Mouse (Mus musculus) liver, embryonic 16.5 days (tissue): ENCODE data around the gene Pdgfb. TPM values are rescaled to one million over a fixed set of nuclear protein-coding genes. Genes with fewer than 3 reads are reported as not detected.
A peak's percentile ranks its signal among the peaks of the same experiment; 100 is the strongest.

Experiments
- ATAC-seq: fragments of 200-750 bp; cut with Nextera tagmentation; 2 replicates; pipeline ENCODE4 v1.8.0; 2017; ENCODE audit warnings: low read depth, mild to moderate bottlenecking, moderate number of reproducible peaks, moderate library complexity
- H3K27ac ChIP-seq: fragments of 300-500 bp; sonication (generic); 2 replicates; pipeline ENCODE4 v1.5.1; 2014; ENCODE audit warnings: mild to moderate bottlenecking, low read length
- H3K27me3 ChIP-seq: fragments of 300-500 bp; sonication (generic); 2 replicates; pipeline ENCODE4 v1.6.1; 2014; ENCODE audit warnings: low read depth, low read length, mixed read lengths; ENCODE audit not compliant: control insufficient read depth, insufficient read depth
- H3K36me3 ChIP-seq: fragments of 300-500 bp; sonication (generic); 2 replicates; pipeline ENCODE4 v1.6.1; 2014; ENCODE audit warnings: mild to moderate bottlenecking; ENCODE audit not compliant: control insufficient read depth, insufficient read depth
- H3K4me1 ChIP-seq: fragments of 300-500 bp; sonication (generic); 2 replicates; pipeline ENCODE4 v1.6.1; 2014; ENCODE audit warnings: low read depth, low read length, mixed read lengths; ENCODE audit not compliant: control insufficient read depth
- H3K4me2 ChIP-seq: fragments of 300-500 bp; sonication (generic); 2 replicates; pipeline ENCODE4 v1.6.1; 2014; ENCODE audit warnings: low read depth, low read length, mixed read lengths
- H3K4me3 ChIP-seq: fragments of 300-500 bp; sonication (generic); 2 replicates; pipeline ENCODE4 v1.5.1; 2014; ENCODE audit warnings: low read depth, mild to moderate bottlenecking, low read length
- H3K9ac ChIP-seq: fragments of 300-500 bp; sonication (generic); 2 replicates; pipeline ENCODE4 v1.6.1; 2014; ENCODE audit warnings: low read depth, low read length
- H3K9me3 ChIP-seq: fragments of 300-500 bp; sonication (generic); replicated peaks from 2 replicates; pipeline ENCODE4 v1.6.1; 2016; ENCODE audit warnings: low read length; ENCODE audit not compliant: control insufficient read depth
- WGBS: fragments of 180-500 bp; shearing (Covaris S2); extraction: QIAGEN DNeasy Blood & Tissue Kit; methylation state at CpG from one replicate; pipeline ENCODE4 v1.1.7; 2014; ENCODE audit not compliant: insufficient replicate concordance; 5-methylcytosine and 5-hydroxymethylcytosine counted together
- microRNA-seq: library from miRNA; unstranded; fragments of <30 nt; microRNA quantifications from one replicate; pipeline ENCODE4, GENCODE M21; 2016
- polyA plus RNA-seq: library from polyadenylated mRNA; unstranded; fragments of >200 nt; fragmentation: Nextera tagmentation; extraction: Ambion mirVana; gene quantifications from 2 replicates; pipeline ENCODE4 v1.2.1, GENCODE M21; 2015

Gene Pdgfb
- polyA plus RNA-seq, 1 experiment from 2014 or later: 0.40 TPM

DNA sequence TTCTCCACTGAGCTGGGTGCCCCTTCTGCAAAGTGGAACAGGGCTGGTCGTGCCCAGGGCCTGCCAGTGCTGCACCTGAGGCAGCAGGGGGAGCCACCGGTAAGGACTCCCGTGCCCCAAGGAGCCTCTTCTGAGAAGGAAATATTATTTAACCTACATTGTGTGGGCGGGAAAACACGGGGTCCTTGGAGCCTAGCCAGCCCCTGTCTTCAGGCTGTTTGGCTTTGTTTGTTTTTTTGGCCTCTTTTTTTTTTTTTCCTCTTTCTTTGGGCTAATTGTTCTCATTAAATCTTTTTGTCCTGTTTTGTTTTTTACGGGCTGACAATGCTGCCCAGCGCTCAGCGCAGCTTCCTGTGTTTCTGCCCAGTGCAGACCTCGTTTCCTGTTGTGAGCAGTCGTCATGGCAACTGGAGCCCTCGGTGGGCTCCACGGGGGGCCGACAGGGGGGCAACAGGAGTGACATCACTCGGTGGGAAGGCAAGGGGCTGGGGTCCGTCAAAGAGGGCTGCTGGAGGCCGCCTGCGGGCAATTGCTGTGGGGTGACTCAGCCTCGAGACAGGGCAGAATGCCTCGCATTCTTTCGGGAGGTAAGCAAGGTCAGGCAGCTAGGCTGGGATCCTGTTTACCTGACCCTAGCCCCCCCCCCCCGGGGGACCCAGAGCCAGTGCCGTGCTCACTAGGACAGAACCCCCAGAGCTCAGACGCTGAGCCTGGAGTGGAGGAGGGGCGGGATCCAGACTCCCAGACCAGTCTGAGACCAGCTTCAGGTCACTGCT lies 64.3 kb downstream of the Pdgfb start:
- Histone ChIP-seq H3K36me3 (no peaks in the 10 kb centered on the region), H3K9ac (no peak overlapping the region)
- 3% methylated on average over 24 of the region's 24 CpGs for WGBS

GRCm38 (mm10) chr15:79947681-79948080 lies 67.1 kb downstream of the Pdgfb start:
- H3K9me3 ChIP-seq: no peaks in the 10 kb centered on the region
- 62% methylated on average over 6 of the region's 6 CpGs for WGBS
- H3K4me3 ChIP-seq: no peak overlapping the region
- no peak overlapping the region for H3K4me2 ChIP-seq
- no peak for ATAC-seq
- H3K9ac ChIP-seq: no peak overlapping the region
- H3K36me3 ChIP-seq: no peaks in the 10 kb centered on the region
- peaks cover 2% of the 10 kb centered on the region; the same call in 1 of the 2 replicates for H3K4me1 ChIP-seq
- no peak overlapping the region for H3K27ac ChIP-seq
- peaks cover 4% of the 10 kb centered on the region; the same call in 1 of the 2 replicates for H3K27me3 ChIP-seq

More for the DNA sequence above, 64.3 kb downstream of the Pdgfb start:
- peaks cover 4% of the 10 kb centered on the region; the same call in 1 of the 2 replicates for H3K27me3 ChIP-seq
- no peak for ATAC-seq
- H3K27ac ChIP-seq: no peak overlapping the region
- peak overlapping the region; percentile 45 for H3K4me2 ChIP-seq
- peak overlapping the region; percentile 26; the same call in 1 of the 2 replicates for H3K4me3 ChIP-seq
- H3K9me3 ChIP-seq: no peaks in the 10 kb centered on the region
- H3K4me1 ChIP-seq: peaks cover 2% of the 10 kb centered on the region; the same call in 1 of the 2 replicates

GRCm38 (mm10) chr15:79946790-79947189 lies 68.0 kb downstream of the Pdgfb start:
- no peak overlapping the region for H3K4me2 ChIP-seq
- H3K27me3 ChIP-seq: peaks cover 4% of the 10 kb centered on the region; the same call in 1 of the 2 replicates
- H3K36me3 ChIP-seq: no peaks in the 10 kb centered on the region
- ATAC-seq: no peak
- peaks cover 2% of the 10 kb centered on the region; the same call in 1 of the 2 replicates for H3K4me1 ChIP-seq
- no peaks in the 10 kb centered on the region for H3K9me3 ChIP-seq
- H3K4me3 ChIP-seq: no peak overlapping the region
- H3K27ac ChIP-seq: no peak overlapping the region
- WGBS: 68% methylated on average over 9 of the region's 9 CpGs
- H3K9ac ChIP-seq: no peak overlapping the region

- H3K27me3 ChIP-seq: peaks cover 4% of the 10 kb centered on the region; the same call in 1 of the 2 replicates
- H3K9me3 ChIP-seq: no peaks in the 10 kb centered on the region
- H3K4me3 ChIP-seq: no peak overlapping the region
- no peaks in the 10 kb centered on the region for H3K36me3 ChIP-seq
- H3K27ac ChIP-seq: no peak overlapping the region
- WGBS: 5% methylated on average over 4 of the region's 4 CpGs
- H3K9ac ChIP-seq: no peak overlapping the region
- ATAC-seq: peak; percentile 70
- no peak overlapping the region for H3K4me2 ChIP-seq
- H3K4me1 ChIP-seq: peaks cover 2% of the 10 kb centered on the region; the same call in 1 of the 2 replicates
Observed at GRCm38 (mm10) chr15:79946022-79946421, 68.8 kb downstream of the Pdgfb start.

Small RNA genes within 50 kb of the gene (microRNA-seq; reads per million reads assigned to microRNA genes)
- gene Mir7213: not detected

Other genes starting within 250 kb of the Pdgfb start
- 7.2 and 8.3 TPM in 2 replicates for gene Dnal4, start 237.1 kb downstream of the Pdgfb start, polyA plus RNA-seq
- gene Nptxr, start 210.2 kb downstream of the Pdgfb start, polyA plus RNA-seq: 0.07 and 0.14 TPM in 2 replicates
- gene Npcd, start 180.7 kb downstream of the Pdgfb start, polyA plus RNA-seq: not detected in 2 replicates
- 5.8 and 6.3 TPM in 2 replicates for gene Cbx6, start 180.3 kb downstream of the Pdgfb start, polyA plus RNA-seq
- 33.1 and 35.2 TPM in 2 replicates for gene Apobec3, start 123.3 kb downstream of the Pdgfb start, polyA plus RNA-seq
- 1.2 TPM in 2 replicates for gene Cbx7, start 43.9 kb downstream of the Pdgfb start, polyA plus RNA-seq
- 11.3 and 12.7 TPM in 2 replicates for gene Syngr1, start 76.4 kb upstream of the Pdgfb start, polyA plus RNA-seq
- 481 and 545 TPM in 2 replicates for gene Rpl3, start 76.9 kb upstream of the Pdgfb start, polyA plus RNA-seq
- 11.3 and 12.2 TPM in 2 replicates for gene Tab1, start 118.2 kb upstream of the Pdgfb start, polyA plus RNA-seq
- gene Mgat3, start 158.7 kb upstream of the Pdgfb start, polyA plus RNA-seq: 0.36 and 0.55 TPM in 2 replicates
- 14.4 and 16.0 TPM in 2 replicates for gene Mief1, start 219.0 kb upstream of the Pdgfb start, polyA plus RNA-seq
- gene AC140267.1, start 220.9 kb upstream of the Pdgfb start, polyA plus RNA-seq: not detected in 2 replicates
- 138 and 139 TPM in 2 replicates for gene Atf4, start 240.2 kb upstream of the Pdgfb start, polyA plus RNA-seq
- 21.2 and 24.9 TPM in 2 replicates for gene Rps19bp1, start 249.3 kb upstream of the Pdgfb start, polyA plus RNA-seq